Mouse (Mus musculus) embryonic fibroblast, embryonic 13.5 days (primary cell): ENCODE measurements at regions not wholly inside any gene's neighbourhood (a gene's known extent, or its start where the extent isn't known, plus 50 kb on each side); places are given as distances from the start of the nearest gene placed in this dataset.
"Not testable (repeated sequence)": the region's sequence is repeated elsewhere in the genome, so short reads cannot be mapped to it uniquely, and the experiment has no call there.

Experiments used
- H3K27ac ChIP-seq: 2 replicates; pipeline ENCODE4 v1.5.1; 2012; ENCODE audit warnings: low read length, control low read depth, inconsistent platforms; ENCODE audit not compliant: insufficient read depth
- H3K4me1 ChIP-seq: 2 replicates; pipeline ENCODE4 v1.6.1; 2011; ENCODE audit warnings: low read length; ENCODE audit not compliant: control insufficient read depth, insufficient read depth
- H3K4me3 ChIP-seq: 2 replicates; pipeline ENCODE4 v1.5.1; 2011; ENCODE audit warnings: mild to moderate bottlenecking, control low read depth, low read length; ENCODE audit not compliant: insufficient read depth
- CTCF ChIP-seq: IDR thresholded peaks from 2 replicates; pipeline ENCODE4 v1.5.1; 2011; ENCODE audit warnings: mild to moderate bottlenecking, control low read depth, low read length, moderate library complexity, borderline replicate concordance; ENCODE audit not compliant: insufficient read depth
- POLR2A ChIP-seq: IDR thresholded peaks from 2 replicates; pipeline ENCODE4 v1.6.1; 2011; ENCODE audit warnings: low read depth, mild to moderate bottlenecking, control low read depth, low read length, moderate library complexity

- TF ChIP-seq CTCF (no peak), POLR2A (no peak)
- 0 out of 2 replicates have a peak, but pooled peaks cover 4% of the 10 kb centered on the region for H3K4me1 ChIP-seq
- H3K27ac ChIP-seq: no peak overlapping the region
- no peak overlapping the region for H3K4me3 ChIP-seq
These were observed 128.2 kb downstream of the Akr1d1 start for GRCm38 (mm10) chr6:37658021-37658650.

GRCm38 (mm10) chr6:37662747-37663146, 132.8 kb downstream of the Akr1d1 start:
- Histone ChIP-seq H3K27ac (no peak overlapping the region), H3K4me1 (0 out of 2 replicates have a peak, but pooled peaks cover 4% of the 10 kb centered on the region), H3K4me3 (no peak overlapping the region)
- no peak for TF ChIP-seq CTCF
- no peak for TF ChIP-seq POLR2A

GRCm38 (mm10) chr6:37665576-37665975, 135.6 kb downstream of the Akr1d1 start:
- Histone ChIP-seq H3K4me3 (no peak overlapping the region), H3K4me1 (peaks cover 7% of the 10 kb centered on the region; the same call in 1 of the 2 replicates), H3K27ac (no peak overlapping the region)
- TF ChIP-seq POLR2A (no peak), CTCF (no peak)

- no peak for TF ChIP-seq CTCF
- TF ChIP-seq POLR2A: no peak
- Histone ChIP-seq H3K27ac (peak overlapping the region; percentile 86; the same call in 1 of the 2 replicates), H3K4me1 (peaks cover 2% of the 10 kb centered on the region; the same call in 1 of the 2 replicates), H3K4me3 (no peak overlapping the region)
These were observed 139.4 kb downstream of the Akr1d1 start for GRCm38 (mm10) chr6:37669407-37669806.

- Histone ChIP-seq H3K4me3 (no peak overlapping the region), H3K4me1 (peaks cover 2% of the 10 kb centered on the region; the same call in 1 of the 2 replicates), H3K27ac (no peak overlapping the region)
- no peak for TF ChIP-seq POLR2A
- TF ChIP-seq CTCF: no peak
These were observed 140.7 kb downstream of the Akr1d1 start for GRCm38 (mm10) chr6:37670701-37671100.

GRCm38 (mm10) chr6:37679871-37680270, 149.9 kb downstream of the Akr1d1 start:
- TF ChIP-seq CTCF: no peak
- TF ChIP-seq POLR2A: no peak
- Histone ChIP-seq H3K4me3 (no peak overlapping the region), H3K27ac (no peak overlapping the region), H3K4me1 (no peaks in the 10 kb centered on the region)

- H3K4me1 ChIP-seq, H3K27ac ChIP-seq: not testable (repeated sequence)
These were observed 151.4 kb downstream of the Akr1d1 start for GRCm38 (mm10) chr6:37681331-37681730.

GRCm38 (mm10) chr6:37686094-37686493, 156.1 kb downstream of the Akr1d1 start:
- TF ChIP-seq CTCF: no peak
- TF ChIP-seq POLR2A: no peak
- H3K4me3 ChIP-seq: no peak overlapping the region
- H3K27ac ChIP-seq: no peak overlapping the region
- no peaks in the 10 kb centered on the region for H3K4me1 ChIP-seq

More at GRCm38 (mm10) chr6:37681331-37681730, 151.4 kb downstream of the Akr1d1 start:
- not testable (repeated sequence) for H3K4me3 ChIP-seq

- Histone ChIP-seq H3K27ac (no peak overlapping the region), H3K4me1 (no peaks in the 10 kb centered on the region), H3K4me3 (no peak overlapping the region)
- TF ChIP-seq POLR2A (no peak), CTCF (no peak)
These were observed 159.1 kb downstream of the Akr1d1 start for GRCm38 (mm10) chr6:37688866-37689617.

GRCm38 (mm10) chr6:37689696-37690095, 159.7 kb downstream of the Akr1d1 start:
- H3K4me1 ChIP-seq: no peaks in the 10 kb centered on the region
- H3K27ac ChIP-seq: no peak overlapping the region
- H3K4me3 ChIP-seq: no peak overlapping the region
- TF ChIP-seq CTCF (no peak), POLR2A (no peak)
